In genomic region chr10:61188010-61188409, GRCm38 (mm10) we compare ENCODE assay signal across 24 mouse cellular contexts. TPM values are rescaled to one million over a fixed set of nuclear protein-coding genes. Genes with fewer than 3 reads are reported as not detected.
"Had no signal": no experiment of that assay in that cellular context is flagged by ENCODE, and none has a peak within 500 bp of the region (broad histone marks: within the 10 kb centered on the region; RNA-seq: fewer than 3 reads in every experiment).

No protein-coding gene starts in this region.

- H3K4me1 ChIP-seq: liver, embryonic 13.5 days; midbrain, embryonic 15.5 days; neural tube, embryonic 13.5 days had no signal

- H3K9me3 ChIP-seq: liver, embryonic 13.5 days; midbrain, embryonic 10.5 days; midbrain, embryonic 15.5 days; neural tube, embryonic 13.5 days had no signal

- ATAC-seq: intestine, postnatal 0 days; midbrain, embryonic 15.5 days had no signal

- H3K27me3 ChIP-seq: midbrain, embryonic 15.5 days; neural tube, embryonic 13.5 days had no signal

- H3K27ac ChIP-seq: kidney, postnatal 0 days; layer of hippocampus, adult 2 months; liver, embryonic 13.5 days; midbrain, embryonic 10.5 days; midbrain, embryonic 15.5 days; neural tube, embryonic 13.5 days; stomach, postnatal 0 days had no signal

- DNase-seq: kidney, adult 2 months; kidney, postnatal 25 days; liver, embryonic 13.5 days; lung, embryonic 14.5 days; lung, postnatal 10 days; lung, postnatal 36 days; right cerebral cortex, adult 18-20 months; right cerebral cortex, postnatal 14 days; right cerebral cortex, postnatal 4 days; thymus, adult 18-20 months had no signal

- H3K36me3 ChIP-seq: liver, embryonic 13.5 days; midbrain, embryonic 10.5 days; midbrain, embryonic 15.5 days; neural tube, embryonic 13.5 days had no signal

- H3K9ac ChIP-seq: liver, embryonic 13.5 days; lung, embryonic 14.5 days; midbrain, embryonic 15.5 days; neural tube, embryonic 13.5 days had no signal

- H3K4me2 ChIP-seq: liver, embryonic 13.5 days; lung, embryonic 14.5 days; midbrain, embryonic 15.5 days; neural tube, embryonic 13.5 days had no signal

- H3K4me3 ChIP-seq: layer of hippocampus, adult 2 months; liver, embryonic 13.5 days; midbrain, embryonic 10.5 days; midbrain, embryonic 15.5 days; neural tube, embryonic 13.5 days had no signal

RNA-seq across cellular contexts. Expression of gene Tbata, which starts 16.3 kb away (rescaled TPM):
- total RNA-seq: liver, adult 2 months; neutrophil, adult 5-6 weeks had no signal
- polyA plus RNA-seq: intestine, embryonic 14.5 days; intestine, postnatal 0 days; kidney, embryonic 14.5 days; limb, embryonic 11.5 days; liver, adult 2 months; liver, embryonic 13.5 days; liver, embryonic 16.5 days; midbrain, embryonic 10.5 days; midbrain, embryonic 15.5 days; stomach, embryonic 14.5 days had no signal
